Mouse (Mus musculus) neural tube, embryonic 13.5 days (tissue): Measurements from ENCODE around the gene Kcnk7. TPM values are rescaled to one million over a fixed set of nuclear protein-coding genes. Genes with fewer than 3 reads are reported as not detected.
A peak's percentile ranks its signal among the peaks of the same experiment; 100 is the strongest.

Experiments used
- ATAC-seq: fragments of 200-750 bp; cut with Nextera tagmentation; 2 replicates; pipeline ENCODE4 v1.8.0; 2017; ENCODE audit warnings: low read depth, mild to moderate bottlenecking, moderate TSS enrichment, moderate library complexity
- H3K27ac ChIP-seq: fragments of 300-500 bp; sonication (generic); replicated peaks from 2 replicates; pipeline ENCODE4 v1.5.1; 2015; ENCODE audit warnings: moderate library complexity, mild to moderate bottlenecking, inconsistent platforms
- H3K27me3 ChIP-seq: fragments of 300-500 bp; sonication (generic); 2 replicates; pipeline ENCODE4 v1.6.1; 2015; ENCODE audit warnings: mild to moderate bottlenecking, inconsistent platforms
- H3K36me3 ChIP-seq: fragments of 300-500 bp; sonication (generic); 2 replicates; pipeline ENCODE4 v1.6.1; 2015; ENCODE audit warnings: mild to moderate bottlenecking, inconsistent platforms
- H3K4me1 ChIP-seq: fragments of 300-500 bp; sonication (generic); replicated peaks from 2 replicates; pipeline ENCODE4 v1.6.1; 2015; ENCODE audit warnings: inconsistent platforms
- H3K4me2 ChIP-seq: fragments of 300-500 bp; sonication (generic); 2 replicates; pipeline ENCODE4 v1.6.1; 2015; ENCODE audit warnings: inconsistent platforms, mild to moderate bottlenecking, moderate library complexity
- H3K4me3 ChIP-seq: fragments of 300-500 bp; sonication (generic); 2 replicates; pipeline ENCODE4 v1.5.1; 2015; ENCODE audit warnings: mild to moderate bottlenecking, inconsistent platforms
- H3K9ac ChIP-seq: fragments of 300-500 bp; sonication (generic); 2 replicates; pipeline ENCODE4 v1.6.1; 2015; ENCODE audit warnings: moderate library complexity, mild to moderate bottlenecking, inconsistent platforms
- H3K9me3 ChIP-seq: fragments of 300-500 bp; sonication (generic); 2 replicates; pipeline ENCODE4 v1.6.1; 2016; ENCODE audit warnings: inconsistent platforms
- WGBS: fragments of 180-500 bp; shearing (Covaris S2); methylation state at CpG from one replicate; pipeline ENCODE4 v1.1.7; 2015; 5-methylcytosine and 5-hydroxymethylcytosine counted together
- polyA plus RNA-seq: library from polyadenylated mRNA; unstranded; fragments of >200 nt; fragmentation: Nextera tagmentation; extraction: Ambion mirVana; gene quantifications from 2 replicates; pipeline ENCODE4 v1.2.1, GENCODE M21; 2015

Kcnk7 gene
- polyA plus RNA-seq, 1 experiment from 2014 or later = not detected

GRCm38 (mm10) chr19:5692086-5692912 is 11.9 kb upstream of the Kcnk7 start:
- peaks cover 9% of the 10 kb centered on the region; the same call in 1 of the 2 replicates for H3K27me3 ChIP-seq
- H3K4me3 ChIP-seq = peak overlapping the region; percentile 76
- whole genome bisulfite sequencing = 66% methylated on average over 10 of the region's 10 CpGs
- H3K27ac ChIP-seq = peak overlapping the region; percentile 67
- H3K9ac ChIP-seq = peak overlapping the region; percentile 90
- ATAC-seq = no peak
- H3K36me3 ChIP-seq = peaks cover 63% of the 10 kb centered on the region
- H3K4me1 ChIP-seq = peaks cover 67% of the 10 kb centered on the region
- H3K4me2 ChIP-seq = peak overlapping the region; percentile 93
- H3K9me3 ChIP-seq = no peaks in the 10 kb centered on the region

GRCm38 (mm10) chr19:5692913-5693396 is 11.2 kb upstream of the Kcnk7 start:
- peak overlapping the region; percentile 76 for H3K4me3 ChIP-seq
- H3K4me1 ChIP-seq = peaks cover 60% of the 10 kb centered on the region
- no peaks in the 10 kb centered on the region for H3K9me3 ChIP-seq
- peak overlapping the region; percentile 67 for H3K27ac ChIP-seq
- H3K9ac ChIP-seq = peak overlapping the region; percentile 90
- H3K27me3 ChIP-seq = peaks cover 9% of the 10 kb centered on the region; the same call in 1 of the 2 replicates
- H3K4me2 ChIP-seq = peak overlapping the region; percentile 93
- WGBS = 74% methylated on average over 10 of the region's 10 CpGs
- peaks cover 69% of the 10 kb centered on the region for H3K36me3 ChIP-seq
- no peak for ATAC-seq

- Histone ChIP-seq H3K27me3 (peaks cover 9% of the 10 kb centered on the region; the same call in 1 of the 2 replicates), H3K9me3 (no peaks in the 10 kb centered on the region), H3K9ac (peak overlapping the region; percentile 45; the same call in 1 of the 2 replicates), H3K4me2 (0 out of 2 replicates have a peak overlapping the region, but pooled peaks have one; percentile 93), H3K36me3 (peaks cover 78% of the 10 kb centered on the region), H3K4me1 (peaks cover 58% of the 10 kb centered on the region), H3K27ac (no peak overlapping the region), H3K4me3 (no peak overlapping the region; the same call in 1 of the 2 replicates)
- WGBS = 88% methylated on average over 6 of the region's 6 CpGs
- ATAC-seq = no peak
Measured at GRCm38 (mm10) chr19:5693801-5694200, 10.4 kb upstream of the Kcnk7 start.

- 7% methylated on average over 41 of the region's 41 CpGs for WGBS
- Histone ChIP-seq H3K4me2 (peak overlapping the region; percentile 55), H3K27me3 (peaks cover 9% of the 10 kb centered on the region; the same call in 1 of the 2 replicates), H3K9ac (peak overlapping the region; percentile 47; the same call in 1 of the 2 replicates), H3K36me3 (peaks cover 93% of the 10 kb centered on the region), H3K4me1 (peaks cover 42% of the 10 kb centered on the region), H3K9me3 (no peaks in the 10 kb centered on the region), H3K4me3 (peak overlapping the region; percentile 31), H3K27ac (no peak overlapping the region)
- ATAC-seq = no peak
Measured at GRCm38 (mm10) chr19:5695849-5696462, 8.2 kb upstream of the Kcnk7 start.

- no peak for ATAC-seq
- Histone ChIP-seq H3K9me3 (no peaks in the 10 kb centered on the region), H3K27me3 (no peaks in the 10 kb centered on the region), H3K9ac (no peak overlapping the region), H3K36me3 (peaks cover 73% of the 10 kb centered on the region), H3K4me3 (no peak overlapping the region), H3K4me2 (no peak overlapping the region), H3K4me1 (peaks cover 9% of the 10 kb centered on the region), H3K27ac (no peak overlapping the region; the same call in 1 of the 2 replicates)
- WGBS = 49% methylated on average over 10 of the region's 10 CpGs
Measured at GRCm38 (mm10) chr19:5704801-5705571, 819 bp downstream of the Kcnk7 start.

GRCm38 (mm10) chr19:5710068-5710467 is 5.9 kb downstream of the Kcnk7 start:
- Histone ChIP-seq H3K9ac (no peak overlapping the region), H3K27me3 (no peaks in the 10 kb centered on the region), H3K4me3 (no peak overlapping the region), H3K4me2 (no peak overlapping the region), H3K36me3 (peaks cover 80% of the 10 kb centered on the region), H3K9me3 (no peaks in the 10 kb centered on the region), H3K27ac (no peak overlapping the region), H3K4me1 (peaks cover 14% of the 10 kb centered on the region)
- WGBS = 91% methylated on average over 6 of the region's 6 CpGs
- ATAC-seq = no peak

DNA sequence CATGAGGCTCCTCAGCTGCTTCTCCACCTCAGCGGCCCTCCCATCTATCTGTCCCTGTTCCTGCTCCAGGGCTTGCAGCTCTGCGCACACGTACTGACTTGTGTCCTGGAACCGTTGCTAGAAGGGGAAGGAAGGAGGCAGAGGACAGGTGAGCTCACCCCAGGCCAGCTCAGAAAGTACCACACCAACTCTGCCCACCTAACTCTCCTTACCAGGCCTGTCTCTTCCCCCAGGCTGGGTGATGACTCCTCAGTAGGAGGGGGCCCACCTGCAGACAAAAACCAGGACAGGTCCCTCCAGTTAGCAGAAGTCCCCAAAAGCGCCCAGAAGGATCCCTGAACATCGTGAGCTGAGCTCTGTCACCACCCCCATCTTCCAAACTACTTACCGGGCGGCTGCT is 6.4 kb downstream of the Kcnk7 start:
- H3K36me3 ChIP-seq = peaks cover 85% of the 10 kb centered on the region
- peaks cover 11% of the 10 kb centered on the region for H3K4me1 ChIP-seq
- no peak overlapping the region for H3K9ac ChIP-seq
- H3K4me2 ChIP-seq = no peak overlapping the region
- no peak overlapping the region for H3K4me3 ChIP-seq
- H3K27ac ChIP-seq = no peak overlapping the region
- no peaks in the 10 kb centered on the region for H3K9me3 ChIP-seq
- 78% methylated on average over 8 of the region's 8 CpGs for WGBS
- H3K27me3 ChIP-seq = no peaks in the 10 kb centered on the region
- no peak for ATAC-seq

DNA sequence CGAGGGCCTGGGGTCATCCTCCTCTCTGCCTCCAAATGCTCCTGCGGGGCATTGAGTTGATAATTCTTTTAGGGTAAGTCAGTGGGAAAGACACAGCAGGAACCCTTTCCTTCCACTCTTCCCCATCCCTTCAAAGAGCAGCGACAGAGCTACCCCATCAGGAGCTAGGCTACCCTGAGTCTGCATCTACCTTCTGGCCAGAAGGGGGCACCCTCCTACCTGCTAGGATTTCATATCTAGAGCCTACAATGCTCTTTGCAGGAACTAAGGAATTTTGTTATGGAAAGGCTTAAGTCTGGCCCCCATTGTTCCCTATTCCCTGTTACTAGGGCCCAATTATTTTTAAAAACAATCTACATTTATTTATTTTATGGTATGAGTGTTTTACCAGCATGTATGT is 7.1 kb downstream of the Kcnk7 start:
- H3K27ac ChIP-seq = no peak overlapping the region
- no peak overlapping the region for H3K4me3 ChIP-seq
- peaks cover 90% of the 10 kb centered on the region for H3K36me3 ChIP-seq
- ATAC-seq = no peak; the same call in 1 of the 2 replicates
- H3K4me2 ChIP-seq = no peak overlapping the region
- 9% methylated on average over 3 of the region's 3 CpGs for WGBS
- H3K27me3 ChIP-seq = no peaks in the 10 kb centered on the region
- H3K9ac ChIP-seq = no peak overlapping the region
- no peaks in the 10 kb centered on the region for H3K9me3 ChIP-seq
- H3K4me1 ChIP-seq = peaks cover 18% of the 10 kb centered on the region

DNA sequence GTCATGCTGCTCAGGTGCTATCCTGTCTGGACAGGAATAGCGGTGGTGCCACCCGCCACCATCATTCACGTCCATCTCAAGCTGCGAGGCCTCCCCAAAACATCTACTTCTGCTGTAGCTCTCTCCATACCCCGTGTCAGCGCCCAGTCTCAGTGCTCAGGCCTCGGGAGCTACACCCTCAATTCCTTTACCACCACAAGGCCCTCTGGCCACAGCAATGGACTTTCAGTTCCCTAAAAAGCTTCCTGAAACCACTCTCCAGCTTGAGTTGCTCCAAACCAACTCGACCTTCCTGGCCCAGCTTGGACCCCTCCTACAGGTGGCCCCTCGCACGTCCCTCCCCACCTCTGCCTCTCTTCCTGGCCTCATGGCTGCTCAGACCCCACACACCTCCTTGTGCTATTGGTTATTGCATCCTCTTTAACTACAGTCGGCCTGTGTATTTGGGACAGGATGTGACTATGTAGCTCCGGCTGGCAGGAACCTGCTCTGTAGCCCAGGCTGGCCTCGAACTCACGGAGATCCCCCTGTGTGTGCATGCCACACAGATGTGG is 7.8 kb downstream of the Kcnk7 start:
- WGBS = 93% methylated on average over 14 of the region's 14 CpGs
- no peak overlapping the region for H3K4me3 ChIP-seq
- H3K9me3 ChIP-seq = no peaks in the 10 kb centered on the region
- no peak for ATAC-seq
- 0 out of 2 replicates have a peak overlapping the region, but pooled peaks have one; percentile 34 for H3K9ac ChIP-seq
- peaks cover 88% of the 10 kb centered on the region for H3K36me3 ChIP-seq
- no peaks in the 10 kb centered on the region for H3K27me3 ChIP-seq
- H3K4me2 ChIP-seq = no peak overlapping the region
- no peak overlapping the region for H3K27ac ChIP-seq
- H3K4me1 ChIP-seq = peaks cover 25% of the 10 kb centered on the region

DNA sequence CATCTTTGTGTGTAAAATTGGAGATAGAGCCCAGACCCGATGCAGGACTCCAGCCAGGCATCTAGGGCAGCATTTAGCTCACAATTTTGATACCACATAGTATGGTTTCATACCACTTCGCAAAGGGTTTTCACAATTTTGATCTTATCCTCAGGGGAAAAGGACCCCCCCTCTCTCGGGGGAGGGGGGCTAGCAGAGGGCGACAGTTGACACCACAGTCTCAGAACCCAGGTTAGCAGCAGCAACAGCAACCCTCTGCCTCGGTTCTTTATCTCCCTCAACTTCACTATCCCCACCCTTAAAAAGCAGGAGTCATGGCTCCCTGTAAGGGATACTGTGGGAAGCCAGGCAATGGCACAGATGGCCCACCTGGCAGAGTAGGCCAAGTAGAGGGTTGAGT is 9.1 kb downstream of the Kcnk7 start:
- H3K27ac ChIP-seq = no peak overlapping the region
- 83% methylated on average over 5 of the region's 5 CpGs for WGBS
- H3K9ac ChIP-seq = no peak overlapping the region
- H3K27me3 ChIP-seq = no peaks in the 10 kb centered on the region
- no peak for ATAC-seq
- H3K36me3 ChIP-seq = peaks cover 88% of the 10 kb centered on the region
- H3K4me2 ChIP-seq = peak overlapping the region; percentile 0; the same call in 1 of the 2 replicates
- H3K9me3 ChIP-seq = no peaks in the 10 kb centered on the region
- H3K4me1 ChIP-seq = peaks cover 29% of the 10 kb centered on the region
- H3K4me3 ChIP-seq = no peak overlapping the region

- Histone ChIP-seq H3K9me3 (no peaks in the 10 kb centered on the region), H3K4me2 (peak overlapping the region; percentile 0; the same call in 1 of the 2 replicates), H3K4me3 (no peak overlapping the region), H3K36me3 (peaks cover 88% of the 10 kb centered on the region), H3K27ac (no peak overlapping the region), H3K4me1 (peaks cover 29% of the 10 kb centered on the region), H3K27me3 (no peaks in the 10 kb centered on the region), H3K9ac (no peak overlapping the region)
- no peak for ATAC-seq
- WGBS = 4% methylated on average over 2 of the region's 2 CpGs
Measured at GRCm38 (mm10) chr19:5713730-5714129, 9.6 kb downstream of the Kcnk7 start.
